Mouse (Mus musculus) midbrain, embryonic 13.5 days (tissue): ENCODE measurements around the gene Brd3. TPM values are rescaled to one million over a fixed set of nuclear protein-coding genes. Genes with fewer than 3 reads are reported as not detected.

Experiments used
- ATAC-seq: fragments of 200-750 bp; cut with Nextera tagmentation; 2 replicates; pipeline ENCODE4 v1.8.0; 2017; ENCODE audit warnings: mild to moderate bottlenecking, moderate TSS enrichment, moderate library complexity
- H3K27ac ChIP-seq: fragments of 300-500 bp; sonication (generic); 2 replicates; pipeline ENCODE4 v1.5.1; 2015; ENCODE audit warnings: inconsistent platforms, mild to moderate bottlenecking, moderate library complexity
- H3K27me3 ChIP-seq: fragments of 300-500 bp; sonication (generic); 2 replicates; pipeline ENCODE4 v1.6.1; 2015; ENCODE audit warnings: mild to moderate bottlenecking, inconsistent platforms
- H3K36me3 ChIP-seq: fragments of 300-500 bp; sonication (generic); 2 replicates; pipeline ENCODE4 v1.6.1; 2015; ENCODE audit warnings: mild to moderate bottlenecking, inconsistent platforms
- H3K4me1 ChIP-seq: fragments of 300-500 bp; sonication (generic); replicated peaks from 2 replicates; pipeline ENCODE4 v1.6.1; 2015; ENCODE audit warnings: inconsistent platforms
- H3K4me2 ChIP-seq: fragments of 300-500 bp; sonication (generic); replicated peaks from 2 replicates; pipeline ENCODE4 v1.6.1; 2015; ENCODE audit warnings: moderate library complexity, mild to moderate bottlenecking, inconsistent platforms
- H3K4me3 ChIP-seq: fragments of 300-500 bp; sonication (generic); replicated peaks from 2 replicates; pipeline ENCODE4 v1.5.1; 2015; ENCODE audit warnings: mild to moderate bottlenecking, inconsistent platforms
- H3K9ac ChIP-seq: fragments of 300-500 bp; sonication (generic); replicated peaks from 2 replicates; pipeline ENCODE4 v1.6.1; 2015; ENCODE audit warnings: mild to moderate bottlenecking, inconsistent platforms
- H3K9me3 ChIP-seq: fragments of 300-500 bp; sonication (generic); 2 replicates; pipeline ENCODE4 v1.6.1; 2016; ENCODE audit warnings: mild to moderate bottlenecking, inconsistent platforms
- WGBS: fragments of 180-500 bp; shearing (Covaris S2); methylation state at CpG from one replicate; pipeline ENCODE4 v1.1.7; 2015; 5-methylcytosine and 5-hydroxymethylcytosine counted together
- polyA plus RNA-seq: library from polyadenylated mRNA; unstranded; fragments of >200 nt; fragmentation: Nextera tagmentation; extraction: Ambion mirVana; gene quantifications from 2 replicates; pipeline ENCODE4 v1.2.1, GENCODE M21; 2015

Brd3 gene
- polyA plus RNA-seq, 1 experiment from 2014 or later, result 145 TPM

GRCm38 (mm10) chr2:27461881-27462660, 45.4 kb downstream of the Brd3 start:
- no peak for ATAC-seq
- H3K4me1 ChIP-seq, result peaks cover 2% of the 10 kb centered on the region; the same call in 1 of the 2 replicates
- H3K36me3 ChIP-seq, result peaks cover 86% of the 10 kb centered on the region
- H3K9ac ChIP-seq, result no peak overlapping the region
- H3K9me3 ChIP-seq, result no peaks in the 10 kb centered on the region
- WGBS, result 94% methylated on average over 4 of the region's 4 CpGs
- H3K4me3 ChIP-seq, result no peak overlapping the region
- no peak overlapping the region for H3K27ac ChIP-seq
- no peak overlapping the region for H3K4me2 ChIP-seq
- H3K27me3 ChIP-seq, result no peaks in the 10 kb centered on the region

GRCm38 (mm10) chr2:27460651-27461050, 46.8 kb downstream of the Brd3 start:
- ATAC-seq, result no peak
- no peak overlapping the region for H3K4me3 ChIP-seq
- no peaks in the 10 kb centered on the region for H3K4me1 ChIP-seq

GRCm38 (mm10) chr2:27460163-27460562, 47.3 kb downstream of the Brd3 start:
- H3K27me3 ChIP-seq, result no peaks in the 10 kb centered on the region
- H3K4me1 ChIP-seq, result no peaks in the 10 kb centered on the region
- no peak overlapping the region for H3K27ac ChIP-seq
- 90% methylated on average over 5 of the region's 5 CpGs for WGBS
- H3K9me3 ChIP-seq, result no peaks in the 10 kb centered on the region
- no peak for ATAC-seq
- no peak overlapping the region for H3K4me2 ChIP-seq
- H3K36me3 ChIP-seq, result peaks cover 96% of the 10 kb centered on the region
- H3K9ac ChIP-seq, result no peak overlapping the region
- H3K4me3 ChIP-seq, result no peak overlapping the region

More at GRCm38 (mm10) chr2:27460651-27461050, 46.8 kb downstream of the Brd3 start:
- H3K9me3 ChIP-seq, result no peaks in the 10 kb centered on the region
- 75% methylated on average over 9 of the region's 9 CpGs for WGBS
- H3K27ac ChIP-seq, result no peak overlapping the region
- H3K4me2 ChIP-seq, result no peak overlapping the region
- H3K9ac ChIP-seq, result no peak overlapping the region
- no peaks in the 10 kb centered on the region for H3K27me3 ChIP-seq
- peaks cover 96% of the 10 kb centered on the region for H3K36me3 ChIP-seq

- H3K27ac ChIP-seq, result no peak overlapping the region
- H3K36me3 ChIP-seq, result peaks cover 99% of the 10 kb centered on the region
- H3K9me3 ChIP-seq, result no peaks in the 10 kb centered on the region
- no peak overlapping the region for H3K9ac ChIP-seq
- H3K4me1 ChIP-seq, result no peaks in the 10 kb centered on the region
- no peak overlapping the region for H3K4me3 ChIP-seq
- no peaks in the 10 kb centered on the region for H3K27me3 ChIP-seq
- 92% methylated on average over 7 of the region's 7 CpGs for WGBS
- no peak for ATAC-seq
- H3K4me2 ChIP-seq, result no peak overlapping the region
Measured at GRCm38 (mm10) chr2:27459735-27460134, 47.7 kb downstream of the Brd3 start.

GRCm38 (mm10) chr2:27450226-27450625, 57.2 kb downstream of the Brd3 start:
- Histone ChIP-seq H3K4me2 (no peak overlapping the region), H3K4me1 (no peaks in the 10 kb centered on the region)
- no peak for ATAC-seq

GRCm38 (mm10) chr2:27447782-27448181, 59.7 kb downstream of the Brd3 start:
- no peak for ATAC-seq
- 90% methylated on average over 5 of the region's 5 CpGs for WGBS
- peaks cover 84% of the 10 kb centered on the region for H3K36me3 ChIP-seq

More at GRCm38 (mm10) chr2:27450226-27450625, 57.2 kb downstream of the Brd3 start:
- Histone ChIP-seq H3K27ac (no peak overlapping the region), H3K36me3 (peaks cover 99% of the 10 kb centered on the region), H3K9ac (no peak overlapping the region), H3K4me3 (no peak overlapping the region), H3K9me3 (no peaks in the 10 kb centered on the region), H3K27me3 (no peaks in the 10 kb centered on the region)
- 93% methylated on average over 14 of the region's 14 CpGs for WGBS

GRCm38 (mm10) chr2:27446812-27447211, 60.6 kb downstream of the Brd3 start:
- peaks cover 75% of the 10 kb centered on the region for H3K36me3 ChIP-seq
- H3K9ac ChIP-seq, result no peak overlapping the region
- ATAC-seq, result no peak
- H3K27ac ChIP-seq, result no peak overlapping the region
- H3K27me3 ChIP-seq, result no peaks in the 10 kb centered on the region
- H3K4me3 ChIP-seq, result no peak overlapping the region
- H3K4me2 ChIP-seq, result no peak overlapping the region
- peaks cover 20% of the 10 kb centered on the region for H3K4me1 ChIP-seq
- 94% methylated on average over 8 of the region's 8 CpGs for WGBS
- H3K9me3 ChIP-seq, result no peaks in the 10 kb centered on the region

More at GRCm38 (mm10) chr2:27447782-27448181, 59.7 kb downstream of the Brd3 start:
- H3K27ac ChIP-seq, result no peak overlapping the region
- H3K9me3 ChIP-seq, result no peaks in the 10 kb centered on the region
- peaks cover 16% of the 10 kb centered on the region for H3K4me1 ChIP-seq
- H3K9ac ChIP-seq, result no peak overlapping the region
- H3K4me3 ChIP-seq, result no peak overlapping the region
- H3K27me3 ChIP-seq, result no peaks in the 10 kb centered on the region
- no peak overlapping the region for H3K4me2 ChIP-seq

GRCm38 (mm10) chr2:27445910-27446309, 61.6 kb downstream of the Brd3 start:
- Histone ChIP-seq H3K4me3 (no peak overlapping the region), H3K9ac (no peak overlapping the region), H3K4me1 (peaks cover 22% of the 10 kb centered on the region), H3K9me3 (no peaks in the 10 kb centered on the region), H3K4me2 (no peak overlapping the region), H3K36me3 (peaks cover 66% of the 10 kb centered on the region), H3K27me3 (no peaks in the 10 kb centered on the region), H3K27ac (no peak overlapping the region)
- WGBS, result 96% methylated on average over 3 of the region's 3 CpGs
- ATAC-seq, result no peak

- Histone ChIP-seq H3K36me3 (peaks cover 41% of the 10 kb centered on the region), H3K4me3 (peak overlapping the region; percentile 64), H3K9ac (peak overlapping the region; percentile 82; the same call in 1 of the 2 replicates), H3K4me1 (peaks cover 22% of the 10 kb centered on the region), H3K9me3 (no peaks in the 10 kb centered on the region), H3K4me2 (peak overlapping the region; percentile 80), H3K27ac (no peak overlapping the region), H3K27me3 (no peaks in the 10 kb centered on the region)
- WGBS, result 83% methylated on average over 5 of the region's 5 CpGs
- ATAC-seq, result peak; percentile 19; the same call in 1 of the 2 replicates
Measured at GRCm38 (mm10) chr2:27443450-27443708, 64.1 kb downstream of the Brd3 start.

GRCm38 (mm10) chr2:27442708-27443449, 64.6 kb downstream of the Brd3 start:
- Histone ChIP-seq H3K27ac (peak overlapping the region; percentile 63), H3K4me1 (peaks cover 22% of the 10 kb centered on the region), H3K9ac (peak overlapping the region; percentile 82), H3K9me3 (no peaks in the 10 kb centered on the region), H3K4me2 (peak overlapping the region; percentile 80), H3K4me3 (peak overlapping the region; percentile 64), H3K27me3 (no peaks in the 10 kb centered on the region), H3K36me3 (peaks cover 36% of the 10 kb centered on the region)
- ATAC-seq, result peak; percentile 74
- WGBS, result 33% methylated on average over 20 of the region's 20 CpGs

- H3K27ac ChIP-seq, result peak within 1 kb of the TSS; percentile 83
- peaks cover 27% of the 10 kb centered on the region for H3K36me3 ChIP-seq
- H3K4me2 ChIP-seq, result peak within 1 kb of the TSS; percentile 80
- WGBS, result 1% methylated on average over 36 of the region's 36 CpGs
- H3K27me3 ChIP-seq, result no peaks in the 10 kb centered on the region
- ATAC-seq, result peak; percentile 90
- H3K4me1 ChIP-seq, result peaks cover 22% of the 10 kb centered on the region
- H3K4me3 ChIP-seq, result peak within 1 kb of the TSS; percentile 64
- no peaks in the 10 kb centered on the region for H3K9me3 ChIP-seq
- peak within 1 kb of the TSS; percentile 82 for H3K9ac ChIP-seq
Measured at GRCm38 (mm10) chr2:27441767-27442707, 65.4 kb downstream of the Brd3 start, which contains the start of gene Brd3os. Gene Brd3os, plus strand, starts transcription at chr2:27442324.
